Mouse (Mus musculus) testis, adult 2 months (tissue): Measurements from ENCODE around the gene Fam186b. TPM values are rescaled to one million over a fixed set of nuclear protein-coding genes. Genes with fewer than 3 reads are reported as not detected.
"Not testable (repeated sequence)": the region's sequence is repeated elsewhere in the genome, so short reads cannot be mapped to it uniquely, and the experiment has no call there.

Experiments used
- H3K27ac ChIP-seq: fragments of 200-500 bp; 2 replicates; pipeline ENCODE4 v1.5.1; 2012; ENCODE audit warnings: low read depth, low read length; ENCODE audit not compliant: control insufficient read depth, insufficient read depth
- H3K27me3 ChIP-seq: fragments of 200-500 bp; 2 replicates; pipeline ENCODE4 v1.6.1; 2012; ENCODE audit warnings: mild to moderate bottlenecking, low read length, moderate library complexity; ENCODE audit not compliant: control insufficient read depth, insufficient read depth
- H3K36me3 ChIP-seq: fragments of 200-500 bp; 2 replicates; pipeline ENCODE4 v1.6.1; 2012; ENCODE audit warnings: mild to moderate bottlenecking, low read length; ENCODE audit not compliant: control insufficient read depth, insufficient read depth
- H3K4me1 ChIP-seq: fragments of 200-500 bp; 2 replicates; pipeline ENCODE4 v1.6.1; 2012; ENCODE audit warnings: low read length; ENCODE audit not compliant: control insufficient read depth, insufficient read depth
- H3K4me3 ChIP-seq: fragments of 200-500 bp; 2 replicates; pipeline ENCODE4 v1.5.1; 2012; ENCODE audit warnings: low read depth, mild to moderate bottlenecking, low read length, moderate library complexity, mixed read lengths; ENCODE audit not compliant: control insufficient read depth
- CTCF ChIP-seq: fragments of 200-500 bp; IDR thresholded peaks from 2 replicates; pipeline ENCODE4 v1.5.1; 2012; ENCODE audit warnings: low read depth, mild to moderate bottlenecking, inconsistent platforms, low read length, moderate library complexity; ENCODE audit not compliant: control insufficient read depth, insufficient read depth, insufficient replicate concordance
- POLR2A ChIP-seq: fragments of 200-500 bp; IDR thresholded peaks from 2 replicates; pipeline ENCODE4 v1.6.1; 2012; ENCODE audit warnings: low read depth, mild to moderate bottlenecking, inconsistent platforms, low read length, moderate library complexity; ENCODE audit not compliant: control insufficient read depth
- polyA plus RNA-seq: library from polyadenylated mRNA; depleted of rRNA; stranded (reverse); fragments of >200 nt; gene quantifications from 2 replicates; pipeline ENCODE4 v1.2.3, GENCODE M21; 2012

Fam186b gene
- polyA plus RNA-seq, 1 experiment, result 57.2 TPM

GRCm38 (mm10) chr15:99255241-99255749 is 40.4 kb downstream of the Fam186b start:
- Histone ChIP-seq H3K4me3 (no peak overlapping the region), H3K4me1 (peaks cover 3% of the 10 kb centered on the region), H3K27me3 (no peaks in the 10 kb centered on the region), H3K27ac (no peak overlapping the region), H3K36me3 (no peaks in the 10 kb centered on the region)
- no peak for TF ChIP-seq POLR2A
- TF ChIP-seq CTCF, result no peak

- TF ChIP-seq POLR2A, result no peak
- TF ChIP-seq CTCF, result no peak
- no peaks in the 10 kb centered on the region for H3K36me3 ChIP-seq
- H3K27me3 ChIP-seq, result no peaks in the 10 kb centered on the region
- H3K4me3 ChIP-seq, result no peak overlapping the region
- no peak overlapping the region for H3K27ac ChIP-seq
- H3K4me1 ChIP-seq, result peaks cover 3% of the 10 kb centered on the region
These were observed 41.1 kb downstream of the Fam186b start for GRCm38 (mm10) chr15:99254477-99255005.

GRCm38 (mm10) chr15:99253772-99254171 is 41.9 kb downstream of the Fam186b start:
- no peaks in the 10 kb centered on the region for H3K36me3 ChIP-seq
- no peak overlapping the region; the same call in 1 of the 2 replicates for H3K27ac ChIP-seq
- peaks cover 2% of the 10 kb centered on the region for H3K4me1 ChIP-seq
- TF ChIP-seq POLR2A, result no peak
- no peak for TF ChIP-seq CTCF
- no peak overlapping the region for H3K4me3 ChIP-seq
- H3K27me3 ChIP-seq, result no peaks in the 10 kb centered on the region

GRCm38 (mm10) chr15:99253175-99253479 is 42.6 kb downstream of the Fam186b start:
- H3K4me3 ChIP-seq, H3K27ac ChIP-seq, H3K4me1 ChIP-seq, H3K27me3 ChIP-seq, H3K36me3 ChIP-seq: not testable (repeated sequence)

GRCm38 (mm10) chr15:99252381-99253174 is 43.1 kb downstream of the Fam186b start:
- H3K27me3 ChIP-seq, result no peaks in the 10 kb centered on the region
- H3K36me3 ChIP-seq, result no peaks in the 10 kb centered on the region
- H3K4me3 ChIP-seq, result peak overlapping the region; percentile 95
- peak overlapping the region; percentile 94 for H3K27ac ChIP-seq
- peaks cover 2% of the 10 kb centered on the region for H3K4me1 ChIP-seq
- TF ChIP-seq POLR2A, result no peak
- no peak for TF ChIP-seq CTCF

GRCm38 (mm10) chr15:99251626-99252380 is 43.9 kb downstream of the Fam186b start, which contains the start of gene Mcrs1:
Gene Mcrs1, minus strand, starts transcription at chr15:99251961.
- Histone ChIP-seq H3K4me3 (peak within 1 kb of the TSS; percentile 95), H3K4me1 (peaks cover 2% of the 10 kb centered on the region), H3K36me3 (no peaks in the 10 kb centered on the region), H3K27ac (peak within 1 kb of the TSS; percentile 94), H3K27me3 (no peaks in the 10 kb centered on the region)
- TF ChIP-seq POLR2A, result peak; percentile 73
- no peak for TF ChIP-seq CTCF

- not testable (repeated sequence) for H3K27me3 ChIP-seq, H3K36me3 ChIP-seq, H3K4me1 ChIP-seq, H3K27ac ChIP-seq
- H3K4me3 ChIP-seq, result peak overlapping the region; percentile 68
These were observed 44.6 kb downstream of the Fam186b start for GRCm38 (mm10) chr15:99251111-99251510.
